Mouse (Mus musculus) C2C12 (cell line): Measurements from ENCODE around the gene Actl10. TPM values are rescaled to one million over a fixed set of nuclear protein-coding genes. Genes with fewer than 3 reads are reported as not detected.
A peak's percentile ranks its signal among the peaks of the same experiment; 100 is the strongest.

Experiments used
- H3K27me3 ChIP-seq: one replicate; pipeline ENCODE4 v1.6.1; 2011; ENCODE audit not compliant: control insufficient read depth, insufficient read depth, insufficient read length
- H3K36me3 ChIP-seq: one replicate; pipeline ENCODE4 v1.6.1; 2011; ENCODE audit not compliant: control insufficient read depth, insufficient read depth
- H3K4me3 ChIP-seq: one replicate; pipeline ENCODE4 v1.5.1; 2011; ENCODE audit warnings: mild to moderate bottlenecking, control low read depth; ENCODE audit not compliant: poor library complexity, insufficient read depth, severe bottlenecking
- H3K79me2 ChIP-seq: one replicate; pipeline ENCODE4 v1.6.1; 2011; ENCODE audit not compliant: control insufficient read depth, insufficient read depth
- H3K79me3 ChIP-seq: one replicate; pipeline ENCODE4 v1.6.1; 2011; ENCODE audit warnings: low read depth, control low read depth
- H3ac ChIP-seq: one replicate; pipeline ENCODE3; 2011; ENCODE audit warnings: low read depth; ENCODE audit not compliant: control insufficient read depth, insufficient read length
- CEBPB ChIP-seq: IDR thresholded peaks from one replicate; pipeline ENCODE4 v1.6.1; 2011; ENCODE audit warnings: low read depth, mild to moderate bottlenecking, control low read depth, moderate library complexity
- CTCF ChIP-seq: IDR thresholded peaks from one replicate; pipeline ENCODE4 v1.5.1; 2011; ENCODE audit not compliant: control insufficient read depth, insufficient read depth, insufficient read length
- FOSL1 ChIP-seq: IDR thresholded peaks from one replicate; pipeline ENCODE4 v1.8.0; 2011; ENCODE audit warnings: mild to moderate bottlenecking, low read length; ENCODE audit not compliant: poor library complexity, insufficient read depth, severe bottlenecking
- MAX ChIP-seq: IDR thresholded peaks from one replicate; pipeline ENCODE4 v1.6.1; 2011; ENCODE audit warnings: mild to moderate bottlenecking, control low read depth
- MYOD1 ChIP-seq: IDR thresholded peaks from one replicate; pipeline ENCODE4 v1.6.1; 2011; ENCODE audit warnings: low read depth; ENCODE audit not compliant: control insufficient read depth, insufficient read length
- MYOG ChIP-seq: IDR thresholded peaks from one replicate; pipeline ENCODE4 v1.6.1; 2011; ENCODE audit not compliant: control insufficient read depth, insufficient read length; ENCODE audit errors: extremely low read depth
- USF1 ChIP-seq: IDR thresholded peaks from one replicate; pipeline ENCODE4 v1.6.1; 2011; ENCODE audit warnings: low read depth, mild to moderate bottlenecking, control low read depth, moderate library complexity
- polyA plus RNA-seq: library from polyadenylated mRNA; unstranded; fragments of >200 nt; fragmentation: generic; extraction: Trizol; gene quantifications from one replicate; pipeline ENCODE4 v1.2.1, GENCODE M21; 2012; ENCODE audit warnings: missing spikeins

Gene Actl10
- polyA plus RNA-seq, 1 experiment, result 0.33 TPM

- no peak overlapping the region for H3K4me3 ChIP-seq
- H3K79me2 ChIP-seq, result no peaks in the 10 kb centered on the region
- H3ac ChIP-seq, result no peak overlapping the region
- H3K36me3 ChIP-seq, result peaks cover 37% of the 10 kb centered on the region
- H3K27me3 ChIP-seq, result no peaks in the 10 kb centered on the region
- H3K79me3 ChIP-seq, result no peaks in the 10 kb centered on the region
- no peak for TF ChIP-seq USF1
- no peak for TF ChIP-seq CTCF
- TF ChIP-seq MYOD1, result no peak
- no peak for TF ChIP-seq CEBPB
- no peak for TF ChIP-seq FOSL1
Measured at GRCm38 (mm10) chr2:154517424-154517823, 34.2 kb upstream of the Actl10 start.

GRCm38 (mm10) chr2:154521449-154521848 lies 30.1 kb upstream of the Actl10 start:
- H3K4me3 ChIP-seq, result no peak overlapping the region
- no peaks in the 10 kb centered on the region for H3K27me3 ChIP-seq
- no peak overlapping the region for H3ac ChIP-seq
- no peaks in the 10 kb centered on the region for H3K79me2 ChIP-seq
- H3K79me3 ChIP-seq, result no peaks in the 10 kb centered on the region
- TF ChIP-seq CTCF (no peak), MAX (no peak), MYOG (no peak), MYOD1 (no peak), USF1 (peak; percentile 67), CEBPB (no peak)
- H3K36me3 ChIP-seq, result peaks cover 49% of the 10 kb centered on the region

GRCm38 (mm10) chr2:154522334-154522733 lies 29.2 kb upstream of the Actl10 start:
- Histone ChIP-seq H3ac (no peak overlapping the region), H3K36me3 (peaks cover 49% of the 10 kb centered on the region), H3K79me3 (no peaks in the 10 kb centered on the region), H3K79me2 (no peaks in the 10 kb centered on the region), H3K4me3 (no peak overlapping the region), H3K27me3 (no peaks in the 10 kb centered on the region)
- TF ChIP-seq CEBPB (no peak), MAX (no peak), MYOD1 (no peak)

- H3K4me3 ChIP-seq, result no peak overlapping the region
- H3K27me3 ChIP-seq, result no peaks in the 10 kb centered on the region
- TF ChIP-seq MAX (no peak), FOSL1 (no peak), USF1 (no peak), CTCF (no peak), CEBPB (no peak), MYOG (no peak), MYOD1 (no peak)
- H3ac ChIP-seq, result no peak overlapping the region
- no peaks in the 10 kb centered on the region for H3K79me3 ChIP-seq
- H3K79me2 ChIP-seq, result no peaks in the 10 kb centered on the region
- H3K36me3 ChIP-seq, result peaks cover 61% of the 10 kb centered on the region
Measured at GRCm38 (mm10) chr2:154525285-154525684, 26.3 kb upstream of the Actl10 start.

- no peak for TF ChIP-seq MAX
- TF ChIP-seq CEBPB, result no peak
- no peak for TF ChIP-seq FOSL1
- no peak for TF ChIP-seq USF1
- TF ChIP-seq MYOG, result no peak
- TF ChIP-seq CTCF, result no peak
- no peak for TF ChIP-seq MYOD1
- peaks cover 61% of the 10 kb centered on the region for H3K36me3 ChIP-seq
- no peak overlapping the region for H3ac ChIP-seq
- H3K27me3 ChIP-seq, result no peaks in the 10 kb centered on the region
- no peaks in the 10 kb centered on the region for H3K79me2 ChIP-seq
- no peak overlapping the region for H3K4me3 ChIP-seq
- no peaks in the 10 kb centered on the region for H3K79me3 ChIP-seq
Measured at GRCm38 (mm10) chr2:154526531-154526930, 25.0 kb upstream of the Actl10 start.

GRCm38 (mm10) chr2:154532888-154533287 lies 18.7 kb upstream of the Actl10 start:
- no peak overlapping the region for H3ac ChIP-seq
- H3K79me2 ChIP-seq, result no peaks in the 10 kb centered on the region
- TF ChIP-seq FOSL1 (no peak), CTCF (no peak), USF1 (no peak), CEBPB (no peak), MYOG (no peak), MAX (no peak), MYOD1 (no peak)
- H3K79me3 ChIP-seq, result no peaks in the 10 kb centered on the region
- H3K4me3 ChIP-seq, result no peak overlapping the region
- peaks cover 61% of the 10 kb centered on the region for H3K36me3 ChIP-seq
- H3K27me3 ChIP-seq, result no peaks in the 10 kb centered on the region
